Mouse (Mus musculus): ENCODE results near the gene Dhdh. TPM values are rescaled to one million over a fixed set of nuclear protein-coding genes. Genes with fewer than 3 reads are reported as not detected.

Gene Dhdh
- total and polyA plus RNA-seq, 2 experiments from 2014 or later, result 3.6 to 4.9 TPM

DNA sequence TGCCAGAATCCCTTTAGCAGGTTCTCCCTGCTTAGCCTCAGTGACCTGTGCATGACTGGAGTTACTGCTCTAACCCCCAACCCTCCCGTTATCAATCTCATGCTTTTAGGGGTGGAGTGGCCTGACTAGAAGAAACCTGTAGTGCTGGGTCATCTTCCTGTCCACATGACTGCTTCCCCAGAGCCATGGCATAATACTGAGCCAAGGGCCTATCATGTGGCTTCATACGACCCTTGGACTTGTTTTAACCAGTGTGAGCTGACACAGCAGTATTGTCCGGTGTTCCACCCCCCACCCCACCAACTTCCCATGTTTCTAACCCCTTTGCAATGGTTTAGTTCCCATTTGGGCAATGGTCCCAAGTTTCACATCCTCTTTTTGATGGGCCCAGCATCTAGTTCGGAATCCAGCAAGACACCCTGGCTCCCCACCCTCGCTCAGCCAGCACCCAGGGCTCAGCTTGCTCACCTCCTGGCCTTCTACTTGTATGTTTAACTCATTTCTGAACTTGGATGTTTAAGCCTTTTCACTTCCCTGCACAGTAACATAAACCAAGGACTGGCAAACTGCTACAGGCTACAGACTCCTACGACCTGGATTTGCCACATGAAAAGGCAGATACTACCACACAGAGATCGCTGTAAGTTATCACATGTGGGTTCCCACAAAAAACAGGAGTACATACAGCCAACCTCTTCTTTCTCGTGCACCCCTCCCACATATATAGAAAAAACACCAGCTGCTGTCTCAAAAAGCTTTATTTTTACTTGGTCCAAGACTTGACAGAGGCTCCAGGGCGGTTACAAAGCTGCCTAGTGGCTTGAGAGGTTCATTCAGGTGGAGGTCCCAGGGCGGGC is 31.2 kb downstream of the Dhdh start:
- H3K9ac ChIP-seq, result peak overlapping the region; percentile 87

DNA sequence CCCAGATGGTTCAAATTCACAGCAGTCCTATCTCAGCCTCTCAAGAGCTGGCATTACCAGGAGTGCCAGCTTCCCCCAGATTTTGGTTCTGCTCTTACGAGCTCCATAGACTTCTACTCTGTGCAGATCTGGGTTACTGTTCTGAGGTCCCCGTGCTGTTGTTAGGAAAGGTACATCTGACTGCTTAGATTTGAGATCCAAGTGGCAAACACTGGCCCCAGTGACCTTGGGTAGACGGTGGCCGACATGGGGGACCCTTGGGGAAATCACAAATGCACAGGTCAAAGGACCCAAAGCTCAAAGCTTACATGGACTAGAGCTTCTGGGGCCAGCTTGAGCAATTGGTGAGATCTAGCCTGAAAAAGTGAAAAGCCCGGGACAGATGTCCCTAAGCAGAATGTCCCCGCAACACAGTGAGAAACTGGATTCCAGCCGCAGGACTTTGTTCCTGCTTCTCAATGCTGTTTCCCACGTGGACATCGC is 31.8 kb downstream of the Dhdh start:
- no peak for TF ChIP-seq CTCF (IDR thresholded peaks at IDR 0.05; ENCODE audit: low read depth)
- Histone ChIP-seq H3K4me3 (ENCODE audit: low read depth, low read length) (no peak overlapping the region), H3K36me3 (ENCODE audit: insufficient read depth) (peaks cover 33% of the 10 kb centered on the region), H3K4me2 (ENCODE audit: low read depth) (peak overlapping the region; percentile 76), H3K27me3 (ENCODE audit: insufficient read depth, low read length) (no peaks in the 10 kb centered on the region), H3K27ac (ENCODE audit: low read depth, low read length) (0 out of 2 replicates have a peak overlapping the region, but pooled peaks have one; percentile 45), H3K4me1 (ENCODE audit: insufficient read depth) (peaks cover 21% of the 10 kb centered on the region), H3K9me3 (ENCODE audit: low read length) (no peaks in the 10 kb centered on the region), H3K9ac (0 out of 2 replicates have a peak overlapping the region, but pooled peaks have one; percentile 25)
- ATAC-seq, result no peak
- no peak for DNase-seq
- 54% methylated on average over 9 of the region's 9 CpGs for WGBS

More for the DNA sequence above, 31.2 kb downstream of the Dhdh start:
- Histone ChIP-seq H3K4me2 (ENCODE audit: low read depth) (peak overlapping the region; percentile 76), H3K9me3 (ENCODE audit: low read length) (no peaks in the 10 kb centered on the region), H3K27me3 (ENCODE audit: insufficient read depth, low read length) (no peaks in the 10 kb centered on the region), H3K4me1 (ENCODE audit: insufficient read depth) (peaks cover 21% of the 10 kb centered on the region), H3K27ac (ENCODE audit: low read depth, low read length) (0 out of 2 replicates have a peak overlapping the region, but pooled peaks have one; percentile 45), H3K36me3 (ENCODE audit: insufficient read depth) (peaks cover 36% of the 10 kb centered on the region), H3K4me3 (ENCODE audit: low read depth, low read length) (peak overlapping the region; percentile 87)
- ATAC-seq (no peak), DNase-seq (no peak)
- TF ChIP-seq CTCF (IDR thresholded peaks at IDR 0.05; ENCODE audit: low read depth), result no peak
- 57% methylated on average over 9 of the region's 10 CpGs for WGBS

DNA sequence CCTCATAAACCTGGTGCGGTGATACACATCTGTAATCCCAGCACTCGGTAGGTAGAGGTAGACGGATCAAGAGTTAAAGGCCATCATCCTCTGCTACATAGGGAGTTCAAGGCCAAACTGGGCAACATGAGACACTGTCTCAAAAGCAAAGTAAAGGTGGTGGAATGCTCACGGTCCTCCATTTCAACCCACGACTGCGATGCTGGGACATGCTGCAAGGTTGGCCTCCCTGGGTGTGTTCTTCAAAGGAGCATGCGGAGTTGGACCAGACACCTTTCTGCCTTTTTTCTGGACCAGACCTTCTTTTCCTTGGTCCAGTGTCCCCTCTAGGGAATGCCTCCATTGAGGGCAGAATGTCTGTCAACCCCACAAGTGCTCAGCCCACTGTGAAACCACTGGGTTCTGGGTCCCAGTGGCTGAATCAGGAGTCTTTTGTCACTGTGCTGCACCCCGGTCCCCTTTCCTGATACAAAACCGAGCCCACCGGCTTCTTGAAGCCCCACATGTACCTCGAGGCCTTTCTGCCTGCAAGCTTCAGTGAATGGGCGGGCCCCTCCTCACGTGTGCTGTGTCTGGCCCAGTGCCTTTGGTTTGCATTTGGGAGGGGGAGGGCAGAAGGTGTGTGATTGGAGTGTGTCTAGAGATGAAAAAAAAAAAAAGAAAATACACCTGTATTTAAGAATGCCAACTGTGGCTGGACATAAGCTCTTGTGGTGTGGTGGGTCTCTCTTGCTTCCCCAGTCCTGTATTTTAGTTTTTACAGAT is 32.5 kb downstream of the Dhdh start:
- peaks cover 21% of the 10 kb centered on the region for H3K4me1 ChIP-seq (ENCODE audit: insufficient read depth)
- WGBS, result 71% methylated on average over 13 of the region's 13 CpGs
- no peak for TF ChIP-seq CTCF (IDR thresholded peaks at IDR 0.05; ENCODE audit: low read depth)
- no peaks in the 10 kb centered on the region for H3K27me3 ChIP-seq (ENCODE audit: insufficient read depth, low read length)
- H3K4me2 ChIP-seq (ENCODE audit: low read depth), result no peak overlapping the region
- H3K9ac ChIP-seq, result no peak overlapping the region
- H3K4me3 ChIP-seq (ENCODE audit: low read depth, low read length), result no peak overlapping the region
- peaks cover 29% of the 10 kb centered on the region for H3K36me3 ChIP-seq (ENCODE audit: insufficient read depth)
- no peaks in the 10 kb centered on the region for H3K9me3 ChIP-seq (ENCODE audit: low read length)
- no peak for ATAC-seq
- H3K27ac ChIP-seq (ENCODE audit: low read depth, low read length), result 0 out of 2 replicates have a peak overlapping the region, but pooled peaks have one; percentile 45
- DNase-seq, result no peak

- Histone ChIP-seq H3K36me3 (ENCODE audit: insufficient read depth) (peaks cover 29% of the 10 kb centered on the region), H3K4me2 (ENCODE audit: low read depth) (no peak overlapping the region), H3K27ac (ENCODE audit: low read depth, low read length) (no peak overlapping the region), H3K4me3 (ENCODE audit: low read depth, low read length) (no peak overlapping the region), H3K4me1 (ENCODE audit: insufficient read depth) (peaks cover 10% of the 10 kb centered on the region; the same call in 1 of the 2 replicates), H3K27me3 (ENCODE audit: insufficient read depth, low read length) (no peaks in the 10 kb centered on the region), H3K9me3 (ENCODE audit: low read length) (no peaks in the 10 kb centered on the region), H3K9ac (no peak overlapping the region)
- WGBS, result 89% methylated on average over 15 of the region's 15 CpGs
- ATAC-seq (no peak), DNase-seq (no peak)
- no peak for TF ChIP-seq CTCF (IDR thresholded peaks at IDR 0.05; ENCODE audit: low read depth)
These were observed 33.6 kb downstream of the Dhdh start for GRCm38 (mm10) chr7:45454971-45455370.

GRCm38 (mm10) chr7:45451344-45451982 is 37.1 kb downstream of the Dhdh start:
- WGBS, result 53% methylated on average over 23 of the region's 23 CpGs
- Histone ChIP-seq H3K36me3 (ENCODE audit: insufficient read depth) (peaks cover 23% of the 10 kb centered on the region; the same call in 1 of the 2 replicates), H3K27ac (ENCODE audit: low read depth, low read length) (peak overlapping the region; percentile 62), H3K9me3 (ENCODE audit: low read length) (no peaks in the 10 kb centered on the region), H3K4me2 (ENCODE audit: low read depth) (no peak overlapping the region), H3K4me3 (ENCODE audit: low read depth, low read length) (0 out of 2 replicates have a peak overlapping the region, but pooled peaks have one; percentile 5), H3K27me3 (ENCODE audit: insufficient read depth, low read length) (no peaks in the 10 kb centered on the region), H3K4me1 (ENCODE audit: insufficient read depth) (no peaks in the 10 kb centered on the region; the same call in 1 of the 2 replicates), H3K9ac (no peak overlapping the region)
- peak; percentile 81 for TF ChIP-seq CTCF (IDR thresholded peaks at IDR 0.05; ENCODE audit: low read depth)
- DNase-seq (peak; percentile 85), ATAC-seq (peak; percentile 90)

GRCm38 (mm10) chr7:45449974-45450373 is 38.6 kb downstream of the Dhdh start:
- no peaks in the 10 kb centered on the region for H3K27me3 ChIP-seq (ENCODE audit: insufficient read depth, low read length)
- no peak overlapping the region for H3K4me2 ChIP-seq (ENCODE audit: low read depth)
- H3K9ac ChIP-seq, result no peak overlapping the region
- peaks cover 15% of the 10 kb centered on the region; the same call in 1 of the 2 replicates for H3K36me3 ChIP-seq (ENCODE audit: insufficient read depth)
- WGBS, result 90% methylated on average over 1 of the region's 1 CpGs
- no peaks in the 10 kb centered on the region for H3K9me3 ChIP-seq (ENCODE audit: low read length)
- H3K27ac ChIP-seq (ENCODE audit: low read depth, low read length), result no peak overlapping the region
- TF ChIP-seq CTCF (IDR thresholded peaks at IDR 0.05; ENCODE audit: low read depth), result no peak
- no peaks in the 10 kb centered on the region for H3K4me1 ChIP-seq (ENCODE audit: insufficient read depth)
- H3K4me3 ChIP-seq (ENCODE audit: low read depth, low read length), result no peak overlapping the region
- ATAC-seq, result no peak
- no peak for DNase-seq
